ENCODE assay signal across 10 mouse cellular contexts in the genomic region with DNA sequence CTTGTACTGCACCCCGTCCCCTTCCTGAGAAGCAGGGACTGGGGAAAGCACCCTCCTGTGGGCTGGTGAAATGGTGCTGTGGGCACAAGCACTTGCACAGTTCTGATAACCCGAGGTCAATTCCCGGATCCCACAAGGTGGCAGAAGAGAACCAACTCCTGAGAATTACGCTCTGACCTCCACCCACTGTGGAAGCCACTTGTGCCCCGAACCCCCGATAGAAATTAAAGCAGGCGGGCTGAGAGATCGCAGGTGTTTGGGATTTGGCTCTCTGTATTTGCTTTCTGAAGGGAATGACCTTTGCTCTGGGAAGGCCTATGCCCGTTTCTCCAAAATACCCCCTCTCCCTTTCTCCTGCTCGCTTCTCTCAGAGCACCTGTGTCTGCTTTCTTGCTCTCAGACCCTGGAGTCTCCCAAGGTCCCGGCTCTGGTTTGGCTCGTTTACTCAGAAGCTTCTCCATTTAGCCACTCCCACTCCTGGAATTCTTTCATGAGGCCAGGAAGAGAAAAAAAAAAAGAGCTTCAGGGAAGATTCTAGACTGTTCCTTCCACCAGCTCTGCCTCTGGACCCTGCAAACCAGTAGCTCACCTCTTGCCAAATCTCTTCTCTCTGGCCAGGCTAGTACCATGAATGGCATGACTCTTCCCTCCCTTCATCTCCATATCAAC. TPM values are rescaled to one million over a fixed set of nuclear protein-coding genes. Genes with fewer than 3 reads are reported as not detected.
DNase-seq lines count a peak whose midpoint lies in the region; ATAC-seq and TF ChIP-seq lines count a peak whose summit lies in the region.
"Had no signal": no experiment of that assay in that cellular context is flagged by ENCODE, and none has a peak within 500 bp of the region (broad histone marks: within the 10 kb centered on the region; RNA-seq: fewer than 3 reads in every experiment).

No protein-coding gene starts in this region.

- no peak for ATAC-seq in lung, embryonic 15.5 days (ENCODE audit: borderline replicate concordance, extremely low read depth, low FRiP score, low TSS enrichment)

- no peak overlapping the region for H3K27ac ChIP-seq in gastrocnemius, adult 2 months
- peak overlapping the region; percentile 87 for H3K27ac ChIP-seq in lung, embryonic 15.5 days
- H3K27ac ChIP-seq in hindbrain, embryonic 10.5 days, result no peak overlapping the region

- 0 out of 2 replicates have a peak overlapping the region, but pooled peaks have one; percentile 8 for H3K4me2 ChIP-seq in lung, embryonic 15.5 days

- no peak overlapping the region for H3K9ac ChIP-seq in lung, embryonic 15.5 days

- peak; percentile 14; the same call in 1 of the 2 replicates for TF ChIP-seq CTCF in gastrocnemius, adult 2 months (IDR thresholded peaks at IDR 0.05)

- H3K4me1 ChIP-seq in lung, embryonic 15.5 days, result peaks cover 68% of the 10 kb centered on the region
- H3K4me1 ChIP-seq in hindbrain, embryonic 10.5 days (replicated peaks), result peaks cover 73% of the 10 kb centered on the region

- no peaks in the 10 kb centered on the region for H3K36me3 ChIP-seq in lung, embryonic 15.5 days
- H3K36me3 ChIP-seq in hindbrain, embryonic 10.5 days, result 0 out of 2 replicates have a peak, but pooled peaks cover 4% of the 10 kb centered on the region

- H3K4me3 ChIP-seq in gastrocnemius, adult 2 months, result no peak overlapping the region
- no peak overlapping the region for H3K4me3 ChIP-seq in lung, embryonic 15.5 days
- no peak overlapping the region for H3K4me3 ChIP-seq in hindbrain, embryonic 10.5 days

- H3K9me3 ChIP-seq in lung, embryonic 15.5 days, result no peaks in the 10 kb centered on the region
- no peaks in the 10 kb centered on the region for H3K9me3 ChIP-seq in hindbrain, embryonic 10.5 days

- 25% methylated on average over 12 of the region's 12 CpGs for WGBS in lung, embryonic 15.5 days
- WGBS in hindbrain, embryonic 10.5 days, result 43% methylated on average over 12 of the region's 12 CpGs

- no peaks in the 10 kb centered on the region for H3K27me3 ChIP-seq in lung, embryonic 15.5 days
- H3K27me3 ChIP-seq in hindbrain, embryonic 10.5 days (ENCODE audit: insufficient read depth, poor library complexity, severe bottlenecking), result no peaks in the 10 kb centered on the region

- intact Hi-C loops in gastrocnemius, adult 2 months (cut with DNase I), result no loop called here
- intact Hi-C loops in gastrocnemius, postnatal 14 days (cut with DNase I; ENCODE audit: low total_unique reads), result loop anchor here (5.0 kb wide), 1 partner anchor 80 kb away; no protein-coding TSS in a partner anchor

- no peak for DNase-seq in gastrocnemius, adult 2 months
- no peak for DNase-seq in gastrocnemius, postnatal 14 days
- peak; percentile 41 for DNase-seq in ES-CJ7 (ENCODE audit: low read depth, low spot score)
- peak; percentile 35 for DNase-seq in embryo, embryonic 9.5 days (ENCODE audit: extremely low spot score)
- no peak for DNase-seq in thymus, adult 18-20 months
- no peak for DNase-seq in frontal cortex, postnatal 25 days (ENCODE audit: low spot score in 2 of 2)
- no peak for DNase-seq in hindbrain, embryonic 10.5 days (ENCODE audit: low spot score)
- DNase-seq: heart, postnatal 36 days had no signal

RNA-seq across cellular contexts. Expression of gene Wwc1, which starts 58.0 kb away (rescaled TPM):
- total RNA-seq in gastrocnemius, adult 2 months (2021), result not detected
- under 1 TPM; 0.23 to 0.55 TPM for total RNA-seq in gastrocnemius, postnatal 14 days (2021)
- polyA plus RNA-seq in lung, embryonic 15.5 days (2015; fragmentation: Nextera tagmentation; extraction: Ambion mirVana), result 16.2 and 16.7 TPM in 2 replicates
- 3.9 and 4.9 TPM in 2 replicates for polyA plus RNA-seq in hindbrain, embryonic 10.5 days (2016; fragmentation: Nextera tagmentation; extraction: Ambion mirVana)
- total RNA-seq: common myeloid progenitor, adult 5-6 weeks had no signal

Comparison
In these comparisons a context has a peak if more than half of its experiments do, and no peak if none do; other contexts are left out.
1. DNase-seq: peak in ES-CJ7 (single experiment) and embryo, embryonic 9.5 days (single experiment); none in gastrocnemius, adult 2 months (single experiment), gastrocnemius, postnatal 14 days (single experiment), thymus, adult 18-20 months (0 of 2), frontal cortex, postnatal 25 days (0 of 2) and hindbrain, embryonic 10.5 days (single experiment).